Mouse (Mus musculus): ENCODE measurements at regions not wholly inside any gene's neighbourhood (a gene's known extent, or its start where the extent isn't known, plus 50 kb on each side); places are given as distances from the start of the nearest gene placed in this dataset.

DNA sequence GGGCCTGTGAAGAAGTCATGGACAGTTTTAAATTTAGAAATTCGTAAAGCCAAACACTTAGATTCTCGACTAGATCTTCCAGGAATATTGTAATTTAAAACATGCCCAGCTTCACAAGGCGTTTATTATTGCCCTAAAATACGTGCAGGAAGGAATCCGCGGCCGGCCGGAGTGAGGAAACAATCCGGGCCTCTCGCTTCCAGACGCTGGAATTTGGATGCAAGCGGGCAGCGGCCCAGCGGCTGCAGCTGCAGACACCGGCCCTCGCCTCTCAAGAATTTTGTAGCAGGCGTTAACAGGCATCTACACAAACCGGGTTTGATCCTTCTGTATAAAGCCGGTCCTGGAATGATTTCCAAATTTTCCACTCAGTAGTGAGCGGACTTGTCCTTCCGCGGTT is 260.7 kb upstream of the Nfe2l3 start:
- no peak for TF ChIP-seq POLR2A (IDR thresholded peaks at IDR 0.05; ENCODE audit: control insufficient read depth, low read depth, low read length)
- no peak for TF ChIP-seq CTCF (IDR thresholded peaks at IDR 0.05; ENCODE audit: control insufficient read depth, insufficient read depth, insufficient replicate concordance, low read depth, low read length)
